Mouse (Mus musculus) MEL (cell line): ENCODE measurements around the gene Fut1. TPM values are rescaled to one million over a fixed set of nuclear protein-coding genes. Genes with fewer than 3 reads are reported as not detected.

Experiments used
- DNase-seq: peaks from one replicate; pipeline ENCODE4 v3.0.0; 2011; ENCODE audit warnings: low read depth, low spot score
- H3K27ac ChIP-seq: 2 replicates; pipeline ENCODE4 v1.5.1; 2012; ENCODE audit warnings: low read depth, mild to moderate bottlenecking, control low read depth, low read length, moderate library complexity; ENCODE audit not compliant: control insufficient read depth
- H3K27me3 ChIP-seq, 2 experiments: fragments of 150-350 bp in 1 of 2; sonication (generic) in 1 of 2; 2 replicates each; pipeline ENCODE4 v1.6.1; 2012; ENCODE audit warnings: low read length in 2 of 2, mild to moderate bottlenecking in 2 of 2, improper control_type of control experiment in 1 of 2, moderate library complexity in 1 of 2; ENCODE audit not compliant: insufficient read depth in 2 of 2, control insufficient read depth in 1 of 2
- H3K36me3 ChIP-seq, 2 experiments: 2 replicates each; pipeline ENCODE4 v1.6.1; 2012 to 2014; ENCODE audit warnings: low read length in 2 of 2, improper control_type of control experiment in 1 of 2, inconsistent platforms in 1 of 2, mild to moderate bottlenecking in 1 of 2; ENCODE audit not compliant: insufficient read depth in 2 of 2, control insufficient read depth in 1 of 2
- H3K4me1 ChIP-seq, 2 experiments: fragments of 150-350 bp in 1 of 2; sonication (generic) in 1 of 2; 2 replicates each; pipeline ENCODE4 v1.6.1; 2012; ENCODE audit warnings: low read length in 2 of 2, improper control_type of control experiment in 1 of 2, mild to moderate bottlenecking in 1 of 2; ENCODE audit not compliant: insufficient read depth in 2 of 2, control insufficient read depth in 1 of 2
- H3K4me3 ChIP-seq, 2 experiments: fragments of 150-350 bp in 1 of 2; sonication (generic) in 1 of 2; 2 replicates each; pipeline ENCODE4 v1.5.1; 2012; ENCODE audit warnings: low read depth in 2 of 2, low read length in 2 of 2, mild to moderate bottlenecking in 2 of 2, moderate library complexity in 2 of 2, control low read depth in 1 of 2, improper control_type of control experiment in 1 of 2; ENCODE audit not compliant: control insufficient read depth in 1 of 2, insufficient read depth in 1 of 2
- H3K79me2 ChIP-seq: 2 replicates; pipeline ENCODE4 v1.6.1; 2012; ENCODE audit warnings: mild to moderate bottlenecking, low read length, moderate library complexity; ENCODE audit not compliant: control insufficient read depth, poor library complexity, insufficient read depth
- H3K9ac ChIP-seq: 2 replicates; pipeline ENCODE4 v1.6.1; 2012; ENCODE audit warnings: low read depth, mild to moderate bottlenecking, control low read depth, low read length, moderate library complexity; ENCODE audit not compliant: control insufficient read depth, poor library complexity, severe bottlenecking
- H3K9me3 ChIP-seq: fragments of 150-350 bp; sonication (generic); replicated peaks from 2 replicates; pipeline ENCODE4 v1.6.1; 2012; ENCODE audit warnings: mild to moderate bottlenecking, low read length, improper control_type of control experiment, moderate library complexity; ENCODE audit not compliant: insufficient read depth
- CHD2 ChIP-seq: IDR thresholded peaks from 2 replicates; pipeline ENCODE4 v1.6.1; 2011; ENCODE audit warnings: low read length, improper control_type of control experiment
- CTCF ChIP-seq, 3 experiments: IDR thresholded peaks in 2 of 3; conservative IDR thresholded peaks in 1 of 3; 2 replicates each; pipeline ENCODE4 v1.5.1; 2011 to 2012; ENCODE audit warnings: low read length in 3 of 3, low read depth in 2 of 3, mild to moderate bottlenecking in 2 of 3, improper control_type of control experiment in 1 of 3, inconsistent platforms in 1 of 3, mixed read lengths in 1 of 3, moderate library complexity in 1 of 3; ENCODE audit not compliant: control insufficient read depth in 1 of 3, insufficient read depth in 1 of 3, poor library complexity in 1 of 3, severe bottlenecking in 1 of 3
- E2F4 ChIP-seq: IDR thresholded peaks from 2 replicates; pipeline ENCODE4 v1.6.1; 2011; ENCODE audit warnings: low read depth, low read length, improper control_type of control experiment, borderline replicate concordance
- ELF1 ChIP-seq: IDR thresholded peaks from 2 replicates; pipeline ENCODE4 v1.6.1; 2014; ENCODE audit warnings: low read depth, mild to moderate bottlenecking, inconsistent platforms, low read length, improper control_type of control experiment, moderate library complexity
- EP300 ChIP-seq, 2 experiments: IDR thresholded peaks; 2 replicates each; pipeline ENCODE4 v1.6.1; 2011; ENCODE audit warnings: improper control_type of control experiment in 2 of 2, low read length in 2 of 2, low read depth in 1 of 2, mild to moderate bottlenecking in 1 of 2
- ETS1 ChIP-seq: IDR thresholded peaks from 2 replicates; pipeline ENCODE4 v1.6.1; 2012; ENCODE audit warnings: low read depth, mild to moderate bottlenecking, inconsistent platforms, low read length, improper control_type of control experiment, moderate library complexity
- GATA1 ChIP-seq: IDR thresholded peaks from 2 replicates; pipeline ENCODE4 v1.6.1; 2011; ENCODE audit warnings: low read depth, low read length, improper control_type of control experiment
- HCFC1 ChIP-seq: IDR thresholded peaks from 2 replicates; pipeline ENCODE4 v1.6.1; 2012; ENCODE audit warnings: low read depth, mild to moderate bottlenecking, inconsistent platforms, low read length, improper control_type of control experiment, moderate library complexity
- JUND ChIP-seq: IDR thresholded peaks from 2 replicates; pipeline ENCODE4 v1.6.1; 2011; ENCODE audit warnings: low read depth, mild to moderate bottlenecking, improper control_type of control experiment, low read length
- KAT2A ChIP-seq: conservative IDR thresholded peaks from 2 replicates; pipeline ENCODE4 v1.6.1; 2012; ENCODE audit warnings: low read depth, low read length, improper control_type of control experiment, inconsistent platforms
- MAFK ChIP-seq: IDR thresholded peaks from 2 replicates; pipeline ENCODE4 v1.6.1; 2011; ENCODE audit warnings: low read depth, mild to moderate bottlenecking, low read length, improper control_type of control experiment, borderline replicate concordance
- MAZ ChIP-seq: IDR thresholded peaks from 2 replicates; pipeline ENCODE4 v1.6.1; 2012; ENCODE audit warnings: low read depth, mild to moderate bottlenecking, inconsistent platforms, low read length, improper control_type of control experiment
- MEF2A ChIP-seq: IDR thresholded peaks from 2 replicates; pipeline ENCODE4 v1.6.1; 2014; ENCODE audit warnings: low read depth, mild to moderate bottlenecking, inconsistent platforms, low read length, improper control_type of control experiment; ENCODE audit not compliant: poor library complexity, insufficient replicate concordance, severe bottlenecking; ENCODE audit errors: extremely low read depth
- MXI1 ChIP-seq: IDR thresholded peaks from 2 replicates; pipeline ENCODE4 v1.6.1; 2011; ENCODE audit warnings: mild to moderate bottlenecking, low read depth, low read length, improper control_type of control experiment
- MYB ChIP-seq: IDR thresholded peaks from 2 replicates; pipeline ENCODE4 v1.6.1; 2011; ENCODE audit warnings: mild to moderate bottlenecking, low read depth, low read length, improper control_type of control experiment
- POLR2A ChIP-seq, 2 experiments: IDR thresholded peaks; 2 replicates each; pipeline ENCODE4 v1.6.1; 2011 to 2012; ENCODE audit warnings: low read length in 2 of 2, mild to moderate bottlenecking in 2 of 2, control low read depth in 1 of 2, improper control_type of control experiment in 1 of 2, low read depth in 1 of 2, moderate library complexity in 1 of 2; ENCODE audit not compliant: control insufficient read depth in 1 of 2, insufficient read depth in 1 of 2, poor library complexity in 1 of 2
- POLR2AphosphoS2 ChIP-seq: IDR thresholded peaks from 2 replicates; pipeline ENCODE4 v1.6.1; 2011; ENCODE audit warnings: low read length, improper control_type of control experiment
- RCOR1 ChIP-seq: IDR thresholded peaks from 2 replicates; pipeline ENCODE4 v1.6.1; 2012; ENCODE audit warnings: low read depth, mild to moderate bottlenecking, inconsistent platforms, low read length, improper control_type of control experiment
- SIN3A ChIP-seq: IDR thresholded peaks from 2 replicates; pipeline ENCODE4 v1.6.1; 2012; ENCODE audit warnings: low read length, improper control_type of control experiment, inconsistent platforms
- TAL1 ChIP-seq: IDR thresholded peaks from 2 replicates; pipeline ENCODE4 v1.6.1; 2012; ENCODE audit warnings: mild to moderate bottlenecking, inconsistent platforms, low read length, moderate library complexity, mixed read lengths
- TCF12 ChIP-seq: IDR thresholded peaks from 2 replicates; pipeline ENCODE4 v1.6.1; 2014; ENCODE audit warnings: low read depth, mild to moderate bottlenecking, inconsistent platforms, low read length, improper control_type of control experiment, moderate library complexity
- UBTF ChIP-seq: IDR thresholded peaks from 2 replicates; pipeline ENCODE4 v1.6.1; 2012; ENCODE audit warnings: low read depth, mild to moderate bottlenecking, inconsistent platforms, low read length, improper control_type of control experiment, moderate library complexity, borderline replicate concordance; ENCODE audit not compliant: insufficient read depth
- USF1 ChIP-seq: IDR thresholded peaks from 2 replicates; pipeline ENCODE4 v1.6.1; 2014; ENCODE audit warnings: low read depth, mild to moderate bottlenecking, inconsistent platforms, low read length, improper control_type of control experiment, moderate library complexity
- USF2 ChIP-seq, 2 experiments: IDR thresholded peaks; 2 replicates each; pipeline ENCODE4 v1.6.1; 2011 to 2012; ENCODE audit warnings: improper control_type of control experiment in 2 of 2, low read length in 2 of 2, borderline replicate concordance in 1 of 2, inconsistent platforms in 1 of 2, low read depth in 1 of 2, mild to moderate bottlenecking in 1 of 2; ENCODE audit not compliant: insufficient read depth in 1 of 2
- ZC3H11A ChIP-seq: IDR thresholded peaks from 2 replicates; pipeline ENCODE4 v1.6.1; 2012; ENCODE audit warnings: low read depth, mild to moderate bottlenecking, inconsistent platforms, low read length, improper control_type of control experiment
- ZMIZ1 ChIP-seq: IDR thresholded peaks from 2 replicates; pipeline ENCODE4 v1.6.1; 2012; ENCODE audit warnings: low read depth, mild to moderate bottlenecking, inconsistent platforms, low read length, improper control_type of control experiment, moderate library complexity
- ZNF384 ChIP-seq: IDR thresholded peaks from 2 replicates; pipeline ENCODE4 v1.6.1; 2012; ENCODE audit warnings: low read depth, mild to moderate bottlenecking, inconsistent platforms, low read length, improper control_type of control experiment
- polyA plus RNA-seq, 2 experiments: library from polyadenylated mRNA; stranded (reverse) in 1 of 2; unstranded in 1 of 2; fragments of >175 nt in 1 of 2; fragments of >200 nt in 1 of 2; gene quantifications; 2 replicates each; pipeline versions ENCODE4 v1.2.1 to v1.2.4; 2012; ENCODE audit warnings: low replicate concordance in 2 of 2, low read depth in 1 of 2; ENCODE audit not compliant: insufficient read length in 2 of 2, insufficient read depth in 1 of 2, missing spikeins in 1 of 2
- total RNA-seq: library from RNA; depleted of rRNA; stranded (reverse); fragments of 300-350 nt; gene quantifications from 2 replicates; pipeline ENCODE4 v1.2.3, GENCODE M21; 2012

Fut1 gene
- total and polyA plus RNA-seq, 3 experiments: 0.04 TPM; not detected in 2

GRCm38 (mm10) chr7:45570103-45570741 is 46.9 kb upstream of the Fut1 start, which contains the start of gene Bcat2 (continued):
- no peak for TF ChIP-seq USF2 (IDR thresholded peaks at IDR 0.05; ENCODE audit: borderline replicate concordance in 1 of 2, insufficient read depth in 1 of 2, low read depth in 1 of 2, low read length in 2 of 2)
- no peak for TF ChIP-seq UBTF
- no peak for TF ChIP-seq CTCF (IDR thresholded peaks at IDR 0.05 in 2 of 3, conservative IDR thresholded peaks at IDR 0.05 in 1 of 3; ENCODE audit: control insufficient read depth in 1 of 3, insufficient read depth in 1 of 3, low read depth in 2 of 3, low read length in 3 of 3, poor library complexity in 1 of 3, severe bottlenecking in 1 of 3)

GRCm38 (mm10) chr7:45571966-45572365 is 45.1 kb upstream of the Fut1 start:
- H3K36me3 ChIP-seq: peaks cover 0 to 14% of the 10 kb centered on the region in 2 experiments; a peak in 2 of 4 replicates
- H3K4me1 ChIP-seq: peaks cover 8 to 22% of the 10 kb centered on the region in 2 experiments
- H3K9me3 ChIP-seq: no peaks in the 10 kb centered on the region
- H3K79me2 ChIP-seq: peaks cover 10% of the 10 kb centered on the region
- H3K4me3 ChIP-seq: no peak overlapping the region
- no peak overlapping the region for H3K9ac ChIP-seq
- peak overlapping the region; percentile 60 for H3K27ac ChIP-seq
- peak; percentile 78 for DNase-seq
- TF ChIP-seq TCF12 (0 out of 2 replicates have a peak, but pooled peaks have one; percentile 37), USF1 (no peak), SIN3A (peak; percentile 56; the same call in 1 of the 2 replicates), ZMIZ1 (no peak), MAZ (peak; percentile 85; the same call in 1 of the 2 replicates), POLR2A (IDR thresholded peaks at IDR 0.05; ENCODE audit: control insufficient read depth in 1 of 2, insufficient read depth in 1 of 2, low read depth in 1 of 2, low read length in 2 of 2, poor library complexity in 1 of 2) (no peak), UBTF (no peak), KAT2A (no peak), ELF1 (peak; percentile 75), E2F4 (no peak), CHD2 (peak; percentile 77), JUND (peak; percentile 31; the same call in 1 of the 2 replicates), TAL1 (no peak), ZC3H11A (no peak), ZNF384 (no peak), HCFC1 (peak; percentile 69), MYB (no peak), CTCF (IDR thresholded peaks at IDR 0.05 in 2 of 3, conservative IDR thresholded peaks at IDR 0.05 in 1 of 3; ENCODE audit: control insufficient read depth in 1 of 3, insufficient read depth in 1 of 3, low read depth in 2 of 3, low read length in 3 of 3, poor library complexity in 1 of 3, severe bottlenecking in 1 of 3) (no peak), GATA1 (peak; percentile 7; the same call in 1 of the 2 replicates), ETS1 (peak; percentile 61; the same call in 1 of the 2 replicates), RCOR1 (no peak), POLR2AphosphoS2 (no peak), MAFK (no peak), MEF2A (no peak), MXI1 (no peak), EP300 (IDR thresholded peaks at IDR 0.05; ENCODE audit: low read depth in 1 of 2, low read length in 2 of 2) (peak; percentile 35 to 67; a peak in 3 of 4 replicates)
- no peaks in the 10 kb centered on the region for H3K27me3 ChIP-seq
